Mouse (Mus musculus): ENCODE results near the gene Hist1h2bl. TPM values are rescaled to one million over a fixed set of nuclear protein-coding genes. Genes with fewer than 3 reads are reported as not detected.
"Not testable (repeated sequence)": the region's sequence is repeated elsewhere in the genome, so short reads cannot be mapped to it uniquely, and the experiment has no call there.

The Hist1h2bl gene
- total RNA-seq (2021), result 10 to 100 TPM; 37.3 to 37.9 TPM
- long read RNA-seq, experiment 1, result 0 reads
- long read RNA-seq, experiment 2, result 0 reads

DNA sequence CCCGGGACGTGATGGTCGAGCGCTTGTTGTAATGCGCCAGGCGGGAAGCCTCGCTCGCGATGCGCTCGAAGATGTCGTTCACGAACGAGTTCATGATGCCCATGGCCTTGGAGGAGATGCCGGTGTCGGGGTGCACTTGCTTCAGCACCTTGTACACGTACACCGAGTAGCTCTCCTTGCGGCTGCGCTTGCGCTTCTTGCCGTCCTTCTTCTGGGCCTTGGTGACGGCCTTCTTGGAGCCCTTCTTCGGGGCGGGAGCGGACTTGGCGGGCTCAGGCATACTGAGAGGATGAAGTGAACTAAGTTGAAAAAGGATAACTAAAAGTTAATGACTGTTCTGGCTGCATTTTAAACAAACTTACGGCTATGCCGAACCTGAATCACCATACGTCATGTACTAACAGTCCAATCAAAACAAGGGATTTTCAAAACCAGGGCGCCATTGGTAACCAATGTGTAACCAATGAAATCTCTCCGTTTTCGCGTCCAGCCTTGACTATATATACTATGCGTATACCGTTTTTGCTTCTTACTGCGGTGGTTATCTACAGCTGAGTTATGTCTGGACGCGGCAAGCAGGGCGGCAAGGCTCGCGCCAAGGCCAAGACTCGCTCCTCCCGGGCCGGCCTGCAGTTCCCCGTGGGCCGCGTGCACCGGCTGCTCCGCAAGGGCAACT, at the start of gene Hist1h2bl, which contains the start of gene Hist1h2ai:
TSS of gene Hist1h2bl (minus strand) at position 280 of the 676 bp plus-strand sequence.
TSS of gene Hist1h2ai (plus strand) at position 559 of the 676 bp plus-strand sequence.
- intact Hi-C loops (cut with DNase I), result loop anchor here (2.0 to 10.0 kb wide), 4 partner anchors 17 to 1819 kb away; partner anchors contain the start of genes Hist1h2af, Hist1h3g and Hist1h4h
- DNase-seq (ENCODE audit: low spot score in 2 of 2), result peak; percentile 91 to 96

DNA sequence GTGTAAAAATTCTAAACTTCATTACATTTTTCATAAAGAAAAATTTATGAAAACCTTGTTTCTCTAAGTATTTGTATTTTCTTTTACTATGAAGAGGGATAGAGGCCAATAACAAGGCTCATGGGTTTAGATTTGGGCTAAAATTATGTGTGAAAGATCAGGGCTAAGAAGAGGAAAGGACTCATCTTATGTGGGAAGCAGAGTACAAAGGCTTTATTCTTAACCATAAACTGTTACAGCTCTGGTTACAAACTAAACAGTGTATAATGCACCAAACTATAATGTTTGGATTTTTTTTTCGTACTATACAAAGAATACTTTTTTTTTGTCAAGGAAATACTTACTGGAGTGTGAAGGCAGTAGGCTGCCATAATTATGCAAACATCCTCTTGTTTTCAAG, 39.8 kb upstream of the Hist1h2bl start:
- intact Hi-C loops (cut with DNase I), result no loop called here
- DNase-seq (ENCODE audit: low spot score in 2 of 2), result no peak

GRCm38 (mm10) chr13:21754294-21755001, 38.5 kb upstream of the Hist1h2bl start:
- DNase-seq (ENCODE audit: low spot score in 2 of 2), result peak in 1 of 2 experiments; percentile 31
- intact Hi-C loops (cut with DNase I), result not testable (repeated sequence)

GRCm38 (mm10) chr13:21753524-21754285, 37.8 kb upstream of the Hist1h2bl start, which contains the start of the genes Hist1h2ak and Hist1h2bn:
Gene Hist1h2ak, minus strand, starts transcription at chr13:21753827.
Gene Hist1h2bn, plus strand, starts transcription at chr13:21754123.
- intact Hi-C loops (cut with DNase I), result not testable (repeated sequence)
- DNase-seq (ENCODE audit: low spot score in 2 of 2), result peak; percentile 82 to 93

GRCm38 (mm10) chr13:21753051-21753523, 37.1 kb upstream of the Hist1h2bl start:
- intact Hi-C loops (cut with DNase I), result no loop called here
- DNase-seq (ENCODE audit: low spot score in 2 of 2), result no peak

- no peak for DNase-seq (ENCODE audit: low spot score in 2 of 2)
Measured at GRCm38 (mm10) chr13:21752356-21752755, 36.4 kb upstream of the Hist1h2bl start.

GRCm38 (mm10) chr13:21751827-21752226, 35.9 kb upstream of the Hist1h2bl start:
- DNase-seq (ENCODE audit: low spot score in 2 of 2), result no peak
- intact Hi-C loops (cut with DNase I), result no loop called here

More at GRCm38 (mm10) chr13:21752356-21752755, 36.4 kb upstream of the Hist1h2bl start:
- intact Hi-C loops (cut with DNase I), result no loop called here

DNA sequence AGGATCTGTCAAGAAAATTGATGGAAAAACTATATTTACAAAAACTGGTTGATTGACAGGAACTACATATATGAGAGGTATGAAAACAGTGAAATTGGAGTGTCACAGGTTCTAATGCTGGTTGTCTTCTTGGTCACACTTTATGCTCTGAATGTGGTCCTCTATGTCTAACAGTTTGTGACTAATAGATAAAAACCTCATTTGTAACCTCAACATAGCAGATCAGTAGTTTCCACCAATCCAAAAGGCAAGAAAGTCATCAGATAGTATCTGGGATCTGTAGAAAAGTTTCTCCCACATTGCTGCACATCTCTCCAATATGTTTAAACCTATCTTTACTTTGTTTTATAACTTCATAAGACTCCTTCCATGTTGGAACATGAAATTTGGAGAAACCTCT, 35.5 kb upstream of the Hist1h2bl start:
- intact Hi-C loops (cut with DNase I), result no loop called here
- DNase-seq (ENCODE audit: low spot score in 2 of 2), result no peak

GRCm38 (mm10) chr13:21750159-21751017, 34.4 kb upstream of the Hist1h2bl start, which contains the start of gene Hist1h4k:
Gene Hist1h4k, minus strand, starts transcription at chr13:21750505.
- peak; percentile 88 to 93 for DNase-seq (ENCODE audit: low spot score in 2 of 2)
- intact Hi-C loops (cut with DNase I), result loop anchor here (1.0 kb wide), 1 partner anchor 15 kb away; the partner anchor contains the start of gene Hist1h4j

GRCm38 (mm10) chr13:21749387-21750158, 33.6 kb upstream of the Hist1h2bl start:
- no peak for DNase-seq (ENCODE audit: low spot score in 2 of 2)
- intact Hi-C loops (cut with DNase I), result loop anchor here (1.0 kb wide), 1 partner anchor 14 kb away; the partner anchor contains the start of gene Hist1h4j

DNA sequence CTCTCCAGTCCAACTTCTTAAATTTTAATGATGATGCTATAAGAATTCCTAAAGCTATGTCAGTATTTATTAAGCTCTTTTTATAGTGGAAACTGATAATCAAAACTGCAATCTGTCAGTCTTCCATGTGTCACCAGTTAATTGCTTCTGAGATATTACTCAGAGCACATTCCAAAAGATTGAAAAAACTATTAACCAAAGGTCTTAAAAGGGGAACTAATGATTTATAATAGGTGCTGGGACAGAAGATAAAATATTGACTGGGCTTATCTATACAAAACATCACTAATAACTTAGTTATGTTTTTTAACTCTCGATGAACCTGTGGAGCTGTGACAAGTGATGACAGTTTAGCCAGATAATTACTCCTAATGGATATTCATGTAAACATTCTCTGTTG, 29.1 kb upstream of the Hist1h2bl start:
- DNase-seq (ENCODE audit: low spot score in 2 of 2), result no peak
- intact Hi-C loops (cut with DNase I), result no loop called here

- intact Hi-C loops (cut with DNase I), result loop anchor here (1.0 kb wide), 1 partner anchor 15 kb away; the partner anchor contains the start of gene Hist1h4k
- DNase-seq (ENCODE audit: low spot score in 2 of 2), result peak; percentile 68 to 79
Measured at GRCm38 (mm10) chr13:21734906-21735767, 19.2 kb upstream of the Hist1h2bl start, which contains the start of gene Hist1h4j. Gene Hist1h4j, plus strand, starts transcription at chr13:21735064.

GRCm38 (mm10) chr13:21734010-21734905, 18.3 kb upstream of the Hist1h2bl start:
- intact Hi-C loops (cut with DNase I), result no loop called here
- DNase-seq (ENCODE audit: low spot score in 2 of 2), result peak; percentile 77 to 82

GRCm38 (mm10) chr13:21733466-21733865, 17.5 kb upstream of the Hist1h2bl start:
- no peak for DNase-seq (ENCODE audit: low spot score in 2 of 2)
- intact Hi-C loops (cut with DNase I), result loop anchor here (2.0 kb wide), 1 partner anchor 19 kb away; no protein-coding TSS in a partner anchor

GRCm38 (mm10) chr13:21729544-21729943, 13.6 kb upstream of the Hist1h2bl start:
- no peak for DNase-seq (ENCODE audit: low spot score in 2 of 2)
- intact Hi-C loops (cut with DNase I), result no loop called here
